Mouse (Mus musculus) lung, postnatal 36 days (tissue): ENCODE measurements around the gene Opn1mw.
"Not testable (repeated sequence)": the region's sequence is repeated elsewhere in the genome, so short reads cannot be mapped to it uniquely, and the experiment has no call there.

Source experiments
- DNase-seq: peaks from one replicate; pipeline ENCODE4 v3.0.0; 2022; ENCODE audit warnings: mixed read lengths

Gene Opn1mw

GRCm38 (mm10) chrX:74127164-74127563 lies at the start of gene Opn1mw:
Gene Opn1mw, plus strand, starts transcription at chrX:74127464.
- DNase-seq = no peak

- DNase-seq = no peak
Measured at GRCm38 (mm10) chrX:74084276-74084837, 42.9 kb upstream of the Opn1mw start.

GRCm38 (mm10) chrX:74084946-74085498 lies 42.2 kb upstream of the Opn1mw start:
- DNase-seq = peak; percentile 79

GRCm38 (mm10) chrX:74085601-74086038 lies 41.6 kb upstream of the Opn1mw start:
- DNase-seq = peak; percentile 99

GRCm38 (mm10) chrX:74095130-74095529 lies 32.1 kb upstream of the Opn1mw start:
- no peak for DNase-seq

- DNase-seq = no peak
Measured at GRCm38 (mm10) chrX:74103457-74104188, 23.6 kb upstream of the Opn1mw start.

GRCm38 (mm10) chrX:74105916-74106315 lies 21.3 kb upstream of the Opn1mw start:
- no peak for DNase-seq

GRCm38 (mm10) chrX:74108747-74109146 lies 18.5 kb upstream of the Opn1mw start:
- DNase-seq = no peak

GRCm38 (mm10) chrX:74114036-74114435 lies 13.2 kb upstream of the Opn1mw start:
- no peak for DNase-seq

GRCm38 (mm10) chrX:74115511-74115910 lies 11.8 kb upstream of the Opn1mw start:
- peak; percentile 84 for DNase-seq

GRCm38 (mm10) chrX:74124975-74125374 lies 2.3 kb upstream of the Opn1mw start:
- peak; percentile 63 for DNase-seq

GRCm38 (mm10) chrX:74135263-74135662 lies 8.0 kb downstream of the Opn1mw start, which contains the start of gene Mecp2:
Gene Mecp2, minus strand, starts transcription at chrX:74135363.
- DNase-seq = not testable (repeated sequence)

- no peak for DNase-seq
Measured at GRCm38 (mm10) chrX:74167738-74168137, 40.5 kb downstream of the Opn1mw start, which contains the start of gene Tex28. Gene Tex28, minus strand, starts transcription at chrX:74167838.

GRCm38 (mm10) chrX:74176959-74177358 lies 49.7 kb downstream of the Opn1mw start, which contains the start of gene Tktl1:
Gene Tktl1, plus strand, starts transcription at chrX:74177259.
- no peak for DNase-seq
